Mouse (Mus musculus): Measurements from ENCODE around the gene Asf1b.

- peak; percentile 41 for TF ChIP-seq CTCF (IDR thresholded peaks at IDR 0.05)
- TF ChIP-seq EP300 (IDR thresholded peaks at IDR 0.05) = no peak
These were observed 21.6 kb downstream of the Asf1b start for GRCm38 (mm10) chr8:83976779-83977350.
